Mouse (Mus musculus) testis, adult 2 months (tissue): Measurements from ENCODE around the gene Tmem253. TPM values are rescaled to one million over a fixed set of nuclear protein-coding genes. Genes with fewer than 3 reads are reported as not detected.

Experiments
- H3K27ac ChIP-seq: fragments of 200-500 bp; 2 replicates; pipeline ENCODE4 v1.5.1; 2012; ENCODE audit warnings: low read depth, low read length; ENCODE audit not compliant: control insufficient read depth, insufficient read depth
- H3K27me3 ChIP-seq: fragments of 200-500 bp; 2 replicates; pipeline ENCODE4 v1.6.1; 2012; ENCODE audit warnings: mild to moderate bottlenecking, low read length, moderate library complexity; ENCODE audit not compliant: control insufficient read depth, insufficient read depth
- H3K36me3 ChIP-seq: fragments of 200-500 bp; 2 replicates; pipeline ENCODE4 v1.6.1; 2012; ENCODE audit warnings: mild to moderate bottlenecking, low read length; ENCODE audit not compliant: control insufficient read depth, insufficient read depth
- H3K4me1 ChIP-seq: fragments of 200-500 bp; 2 replicates; pipeline ENCODE4 v1.6.1; 2012; ENCODE audit warnings: low read length; ENCODE audit not compliant: control insufficient read depth, insufficient read depth
- H3K4me3 ChIP-seq: fragments of 200-500 bp; 2 replicates; pipeline ENCODE4 v1.5.1; 2012; ENCODE audit warnings: low read depth, mild to moderate bottlenecking, low read length, moderate library complexity, mixed read lengths; ENCODE audit not compliant: control insufficient read depth
- CTCF ChIP-seq: fragments of 200-500 bp; IDR thresholded peaks from 2 replicates; pipeline ENCODE4 v1.5.1; 2012; ENCODE audit warnings: low read depth, mild to moderate bottlenecking, inconsistent platforms, low read length, moderate library complexity; ENCODE audit not compliant: control insufficient read depth, insufficient read depth, insufficient replicate concordance
- POLR2A ChIP-seq: fragments of 200-500 bp; IDR thresholded peaks from 2 replicates; pipeline ENCODE4 v1.6.1; 2012; ENCODE audit warnings: low read depth, mild to moderate bottlenecking, inconsistent platforms, low read length, moderate library complexity; ENCODE audit not compliant: control insufficient read depth
- polyA plus RNA-seq: library from polyadenylated mRNA; depleted of rRNA; stranded (reverse); fragments of >200 nt; gene quantifications from 2 replicates; pipeline ENCODE4 v1.2.3, GENCODE M21; 2012; rRNA removed

Tmem253 gene
- polyA plus RNA-seq = 2.0 and 2.1 TPM in 2 replicates

- Histone ChIP-seq H3K27me3 (no peaks in the 10 kb centered on the region), H3K4me1 (peaks cover 8% of the 10 kb centered on the region), H3K36me3 (no peaks in the 10 kb centered on the region), H3K4me3 (peak within 1 kb of the TSS; percentile 61), H3K27ac (peak within 1 kb of the TSS; percentile 70)
- no peak for TF ChIP-seq CTCF
- TF ChIP-seq POLR2A = no peak
Measured at GRCm38 (mm10) chr14:52015445-52016100, at the start of gene Tmem253. Gene Tmem253 (plus strand): TSS chr14:52015658.

GRCm38 (mm10) chr14:51967400-51967799 lies 48.1 kb upstream of the Tmem253 start:
- H3K4me3 ChIP-seq = no peak overlapping the region
- TF ChIP-seq CTCF (no peak), POLR2A (no peak)
- H3K27ac ChIP-seq = no peak overlapping the region
- no peaks in the 10 kb centered on the region for H3K36me3 ChIP-seq
- H3K27me3 ChIP-seq = no peaks in the 10 kb centered on the region
- H3K4me1 ChIP-seq = no peaks in the 10 kb centered on the region

GRCm38 (mm10) chr14:51979252-51979651 lies 36.2 kb upstream of the Tmem253 start:
- Histone ChIP-seq H3K27ac (no peak overlapping the region), H3K4me3 (no peak overlapping the region), H3K4me1 (peaks cover 3% of the 10 kb centered on the region), H3K27me3 (no peaks in the 10 kb centered on the region), H3K36me3 (no peaks in the 10 kb centered on the region)
- TF ChIP-seq CTCF = no peak
- no peak for TF ChIP-seq POLR2A

- TF ChIP-seq CTCF (no peak), POLR2A (no peak)
- Histone ChIP-seq H3K4me3 (no peak overlapping the region), H3K27me3 (no peaks in the 10 kb centered on the region; the same call in 1 of the 2 replicates), H3K27ac (no peak overlapping the region), H3K36me3 (no peaks in the 10 kb centered on the region), H3K4me1 (peaks cover 19% of the 10 kb centered on the region)
Measured at GRCm38 (mm10) chr14:51983251-51983650, 32.2 kb upstream of the Tmem253 start.

GRCm38 (mm10) chr14:51983855-51984246 lies 31.6 kb upstream of the Tmem253 start:
- no peaks in the 10 kb centered on the region for H3K36me3 ChIP-seq
- H3K4me1 ChIP-seq = peaks cover 19% of the 10 kb centered on the region
- H3K4me3 ChIP-seq = no peak overlapping the region
- H3K27ac ChIP-seq = no peak overlapping the region
- no peaks in the 10 kb centered on the region; the same call in 1 of the 2 replicates for H3K27me3 ChIP-seq
- TF ChIP-seq CTCF (no peak), POLR2A (no peak)

GRCm38 (mm10) chr14:51984247-51985231 lies 30.9 kb upstream of the Tmem253 start, which contains the start of gene Arhgef40:
Gene Arhgef40 (plus strand): TSS chr14:51984719.
- Histone ChIP-seq H3K27me3 (no peaks in the 10 kb centered on the region; the same call in 1 of the 2 replicates), H3K27ac (no peak within 1 kb of the TSS), H3K4me1 (peaks cover 24% of the 10 kb centered on the region), H3K36me3 (no peaks in the 10 kb centered on the region), H3K4me3 (peak within 1 kb of the TSS; percentile 82)
- TF ChIP-seq POLR2A (no peak), CTCF (no peak)

- H3K36me3 ChIP-seq = no peaks in the 10 kb centered on the region
- H3K4me1 ChIP-seq = peaks cover 24% of the 10 kb centered on the region
- H3K4me3 ChIP-seq = peak overlapping the region; percentile 82
- no peaks in the 10 kb centered on the region; the same call in 1 of the 2 replicates for H3K27me3 ChIP-seq
- no peak overlapping the region for H3K27ac ChIP-seq
- TF ChIP-seq CTCF = no peak
- no peak for TF ChIP-seq POLR2A
Measured at GRCm38 (mm10) chr14:51985301-51986152, 29.9 kb upstream of the Tmem253 start.
